Mouse (Mus musculus): ENCODE results near the gene Clpx.
"Not testable (repeated sequence)": the region's sequence is repeated elsewhere in the genome, so short reads cannot be mapped to it uniquely, and the experiment has no call there.

Clpx gene

GRCm38 (mm10) chr9:65293973-65294715 is at the start of gene Clpx:
Gene Clpx (plus strand): TSS chr9:65294260.
- DNase-seq (ENCODE audit: low read depth) = peak; percentile 99

GRCm38 (mm10) chr9:65247502-65248376 is 46.3 kb upstream of the Clpx start:
- DNase-seq (ENCODE audit: low read depth) = no peak

- no peak for DNase-seq (ENCODE audit: low read depth)
Measured at GRCm38 (mm10) chr9:65248377-65248690, 45.7 kb upstream of the Clpx start.

- DNase-seq (ENCODE audit: low read depth) = no peak
Measured at GRCm38 (mm10) chr9:65252026-65252425, 42.0 kb upstream of the Clpx start.

GRCm38 (mm10) chr9:65255906-65256600 is 38.0 kb upstream of the Clpx start:
- DNase-seq (ENCODE audit: low read depth) = no peak

GRCm38 (mm10) chr9:65257218-65257910 is 36.7 kb upstream of the Clpx start:
- DNase-seq (ENCODE audit: low read depth) = no peak

- DNase-seq (ENCODE audit: low read depth) = no peak
Measured at GRCm38 (mm10) chr9:65259366-65259765, 34.7 kb upstream of the Clpx start.

GRCm38 (mm10) chr9:65261591-65262230 is 32.3 kb upstream of the Clpx start:
- DNase-seq (ENCODE audit: low read depth) = no peak

GRCm38 (mm10) chr9:65262641-65263120 is 31.4 kb upstream of the Clpx start:
- DNase-seq (ENCODE audit: low read depth) = no peak

GRCm38 (mm10) chr9:65264959-65265358 is 29.1 kb upstream of the Clpx start, which contains the start of gene Cilp:
Gene Cilp (plus strand): TSS chr9:65265180.
- DNase-seq (ENCODE audit: low read depth) = no peak

GRCm38 (mm10) chr9:65267742-65268515 is 26.1 kb upstream of the Clpx start:
- DNase-seq (ENCODE audit: low read depth) = no peak

- DNase-seq (ENCODE audit: low read depth) = no peak
Measured at GRCm38 (mm10) chr9:65273048-65273809, 20.8 kb upstream of the Clpx start.

- DNase-seq (ENCODE audit: low read depth) = no peak
Measured at GRCm38 (mm10) chr9:65273873-65274272, 20.2 kb upstream of the Clpx start.

- DNase-seq (ENCODE audit: low read depth) = not testable (repeated sequence)
Measured at GRCm38 (mm10) chr9:65274851-65275250, 19.2 kb upstream of the Clpx start.

- DNase-seq (ENCODE audit: low read depth) = no peak
Measured at GRCm38 (mm10) chr9:65275810-65276530, 18.1 kb upstream of the Clpx start.

- DNase-seq (ENCODE audit: low read depth) = no peak
Measured at GRCm38 (mm10) chr9:65281536-65282151, 12.4 kb upstream of the Clpx start.

- DNase-seq (ENCODE audit: low read depth) = peak; percentile 58
Measured at GRCm38 (mm10) chr9:65283301-65283700, 10.8 kb upstream of the Clpx start.

GRCm38 (mm10) chr9:65288252-65288651 is 5.8 kb upstream of the Clpx start:
- not testable (repeated sequence) for DNase-seq (ENCODE audit: low read depth)

GRCm38 (mm10) chr9:65289988-65290387 is 4.1 kb upstream of the Clpx start:
- DNase-seq (ENCODE audit: low read depth) = no peak

All from c-Kit-positive CD71-negative TER-119-negative erythroid progenitor cells, embryonic 14.5 days (primary cell).